Mouse (Mus musculus): ENCODE data around the gene Gm17693. TPM values are rescaled to one million over a fixed set of nuclear protein-coding genes. Genes with fewer than 3 reads are reported as not detected.

Gm17693 gene
- not detected in 2 replicates for polyA plus RNA-seq (2012; rRNA removed)

GRCm38 (mm10) chrX:125705144-125705543 lies at the start of gene Gm17693:
Gene Gm17693, plus strand, starts transcription at chrX:125705444.

